Mouse (Mus musculus) myocyte (in vitro differentiated cells): ENCODE results near the gene Ostn.

Experiments used
- MYOD1 ChIP-seq, 3 experiments: IDR thresholded peaks; one replicate each; pipeline ENCODE4 v1.6.1; 2011; ENCODE audit warnings: control low read depth in 2 of 3, low read depth in 2 of 3, mild to moderate bottlenecking in 2 of 3, moderate library complexity in 1 of 3; ENCODE audit not compliant: insufficient read length in 2 of 3, control insufficient read depth in 1 of 3
- POLR2A ChIP-seq: IDR thresholded peaks from one replicate; pipeline ENCODE4 v1.6.1; 2011; ENCODE audit warnings: low read depth, mild to moderate bottlenecking, control low read depth, moderate library complexity; ENCODE audit not compliant: insufficient read length
- POLR2AphosphoS2 ChIP-seq: IDR thresholded peaks from one replicate; pipeline ENCODE4 v1.6.1; 2011; ENCODE audit warnings: low read depth, control low read depth; ENCODE audit not compliant: insufficient read length
- TCF12 ChIP-seq: IDR thresholded peaks from one replicate; pipeline ENCODE4 v1.6.1; 2011; ENCODE audit warnings: mild to moderate bottlenecking, control low read depth; ENCODE audit not compliant: poor library complexity, insufficient read depth, severe bottlenecking

DNA sequence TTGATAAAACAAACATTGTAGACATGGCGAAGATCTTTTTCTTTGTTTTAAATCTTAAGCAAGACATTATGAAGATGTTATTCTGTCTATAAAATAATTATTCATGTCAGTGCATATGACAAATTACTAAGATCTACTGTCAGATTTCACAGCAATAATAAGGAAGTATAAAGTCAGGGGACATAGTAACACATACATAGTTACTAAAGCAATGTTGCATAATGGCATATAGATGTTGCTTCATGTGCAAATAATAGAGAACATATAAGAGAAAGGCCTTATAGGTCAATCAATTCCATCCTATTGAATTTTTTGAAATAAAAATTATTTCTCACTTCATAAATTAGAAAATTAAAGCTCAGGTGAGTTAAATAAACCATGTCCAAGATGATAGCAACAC, 11.8 kb downstream of the Ostn start:
- TF ChIP-seq POLR2A (no peak), MYOD1 (IDR thresholded peaks at IDR 0.05; ENCODE audit: control insufficient read depth in 1 of 3, insufficient read length in 2 of 3, low read depth in 2 of 3) (no peak), POLR2AphosphoS2 (no peak), TCF12 (no peak)
